Mouse (Mus musculus) liver, postnatal 0 days (tissue): ENCODE data around the gene Tab3.

Experiments used
- CTCF ChIP-seq: sonication (generic); IDR thresholded peaks from 2 replicates; pipeline ENCODE4 v1.5.1; 2016; ENCODE audit warnings: antibody characterized with exemption, low read depth
- EP300 ChIP-seq: IDR thresholded peaks from 2 replicates; pipeline ENCODE4 v1.6.1; 2016; ENCODE audit warnings: antibody characterized with exemption, low read depth, mild to moderate bottlenecking

DNA sequence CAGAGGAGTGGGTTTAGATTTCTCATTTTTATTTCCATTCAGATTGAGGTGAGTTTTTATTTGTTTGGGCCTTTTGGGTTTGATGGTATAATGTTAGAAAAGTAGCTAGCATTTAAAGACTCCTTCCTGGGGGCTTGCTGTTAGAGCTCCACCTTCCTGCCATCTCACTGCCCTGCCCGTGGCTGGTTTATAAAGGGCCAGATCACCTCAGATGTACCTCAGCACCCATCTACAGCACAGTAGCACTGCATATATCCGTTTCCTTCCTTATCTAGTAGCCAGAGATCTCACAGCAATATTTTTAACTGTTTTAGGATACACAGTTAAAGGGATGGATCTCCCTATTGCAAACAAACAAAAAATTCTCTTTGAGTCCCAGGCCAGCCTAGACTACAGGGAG lies 6.9 kb downstream of the Tab3 start:
- TF ChIP-seq CTCF (no peak), EP300 (no peak)
